Mouse (Mus musculus): Measurements from ENCODE around the gene Troap. TPM values are rescaled to one million over a fixed set of nuclear protein-coding genes. Genes with fewer than 3 reads are reported as not detected.
A peak's percentile ranks its signal among the peaks of the same experiment; 100 is the strongest.

The Troap gene
- polyA plus RNA-seq, 1 experiment from 2014 or later: 0.99 TPM

DNA sequence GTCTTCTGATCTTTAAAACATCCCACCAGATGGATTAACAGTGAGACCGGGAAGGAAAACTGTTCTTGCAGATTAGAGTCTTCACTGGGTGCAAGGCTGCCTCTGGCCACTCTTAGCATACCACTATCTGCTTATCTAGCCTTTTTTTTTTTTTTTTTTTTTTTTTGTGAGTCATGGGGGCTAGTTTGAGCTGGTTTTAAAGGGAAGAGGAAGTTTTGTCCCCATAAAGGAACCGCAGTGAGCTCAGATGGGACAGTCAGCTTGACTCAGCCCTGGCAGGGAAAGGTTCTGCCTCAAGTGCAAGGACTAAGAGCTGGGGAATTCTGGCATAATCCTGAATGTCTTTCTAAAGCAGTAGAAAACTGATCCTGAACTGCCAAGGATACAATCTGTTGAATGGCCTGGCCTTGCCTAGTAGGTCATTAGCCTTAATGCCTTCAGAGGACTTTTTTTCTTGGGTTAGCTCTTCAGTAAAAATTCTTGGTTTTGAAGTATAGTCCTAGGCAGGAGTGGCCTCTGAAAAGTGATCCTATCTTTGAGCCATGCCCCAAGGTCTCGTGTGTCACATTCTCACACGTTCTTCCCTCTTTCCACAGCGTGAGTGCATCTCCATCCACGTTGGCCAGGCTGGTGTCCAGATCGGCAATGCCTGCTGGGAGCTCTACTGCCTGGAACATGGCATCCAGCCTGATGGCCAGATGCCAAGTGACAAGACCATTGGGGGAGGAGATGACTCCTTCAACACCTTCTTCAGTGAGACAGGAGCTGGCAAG lies 40.7 kb upstream of the Troap start:
- H3K36me3 ChIP-seq (ENCODE audit: insufficient read depth, low read length): peaks cover 9% of the 10 kb centered on the region; the same call in 1 of the 2 replicates
- DNase-seq (ENCODE audit: low spot score): no peak
- H3K9ac ChIP-seq (replicated peaks; ENCODE audit: low read depth): no peak overlapping the region
- 45% methylated on average over 7 of the region's 7 CpGs for WGBS
- no peaks in the 10 kb centered on the region for H3K27me3 ChIP-seq (replicated peaks; ENCODE audit: insufficient read depth, low read length)
- peaks cover 19% of the 10 kb centered on the region; the same call in 1 of the 2 replicates for H3K4me1 ChIP-seq (ENCODE audit: insufficient read depth, low read depth, low read length)
- ATAC-seq: no peak
- H3K4me2 ChIP-seq (replicated peaks; ENCODE audit: low read depth, low read length): peak overlapping the region; percentile 92; the same call in 1 of the 2 replicates
- H3K4me3 ChIP-seq (ENCODE audit: low read depth, low read length): no peak overlapping the region
- H3K9me3 ChIP-seq (ENCODE audit: low read length): no peaks in the 10 kb centered on the region
- H3K27ac ChIP-seq (ENCODE audit: low read length): 0 out of 2 replicates have a peak overlapping the region, but pooled peaks have one; percentile 20
- TF ChIP-seq CTCF (IDR thresholded peaks at IDR 0.05) (no peak), EP300 (IDR thresholded peaks at IDR 0.05) (no peak)

DNA sequence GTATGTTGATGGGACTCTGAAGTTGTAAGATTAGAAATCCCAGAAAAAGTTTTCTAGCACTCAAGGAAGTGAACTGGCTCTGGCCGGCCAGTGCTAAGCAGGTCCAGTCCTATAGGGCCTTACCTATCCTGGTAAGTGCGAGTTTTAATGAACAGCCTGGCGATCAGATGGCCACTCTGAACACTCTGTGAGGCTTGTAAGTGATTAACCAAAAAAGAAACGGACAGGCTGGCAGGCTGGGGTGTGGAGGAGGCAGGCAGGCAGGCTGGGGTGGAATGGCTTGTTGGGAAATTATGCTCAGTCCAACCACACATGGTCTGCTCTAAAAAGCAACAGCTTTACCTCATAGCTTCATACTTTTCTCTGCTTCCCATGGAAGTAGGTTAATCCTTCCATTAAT lies 38.9 kb upstream of the Troap start:
- Histone ChIP-seq H3K4me3 (ENCODE audit: low read depth, low read length) (no peak overlapping the region), H3K9ac (replicated peaks; ENCODE audit: low read depth) (no peak overlapping the region), H3K4me2 (replicated peaks; ENCODE audit: low read depth, low read length) (no peak overlapping the region), H3K36me3 (ENCODE audit: insufficient read depth, low read length) (peaks cover 9% of the 10 kb centered on the region; the same call in 1 of the 2 replicates), H3K9me3 (ENCODE audit: low read length) (no peaks in the 10 kb centered on the region), H3K27me3 (replicated peaks; ENCODE audit: insufficient read depth, low read length) (no peaks in the 10 kb centered on the region), H3K27ac (ENCODE audit: low read length) (no peak overlapping the region), H3K4me1 (ENCODE audit: insufficient read depth, low read depth, low read length) (peaks cover 14% of the 10 kb centered on the region; the same call in 1 of the 2 replicates)
- ATAC-seq (no peak), DNase-seq (ENCODE audit: low spot score) (no peak)
- TF ChIP-seq CTCF (IDR thresholded peaks at IDR 0.05) (no peak), EP300 (IDR thresholded peaks at IDR 0.05) (no peak)
- WGBS: 68% methylated on average over 4 of the region's 4 CpGs

DNA sequence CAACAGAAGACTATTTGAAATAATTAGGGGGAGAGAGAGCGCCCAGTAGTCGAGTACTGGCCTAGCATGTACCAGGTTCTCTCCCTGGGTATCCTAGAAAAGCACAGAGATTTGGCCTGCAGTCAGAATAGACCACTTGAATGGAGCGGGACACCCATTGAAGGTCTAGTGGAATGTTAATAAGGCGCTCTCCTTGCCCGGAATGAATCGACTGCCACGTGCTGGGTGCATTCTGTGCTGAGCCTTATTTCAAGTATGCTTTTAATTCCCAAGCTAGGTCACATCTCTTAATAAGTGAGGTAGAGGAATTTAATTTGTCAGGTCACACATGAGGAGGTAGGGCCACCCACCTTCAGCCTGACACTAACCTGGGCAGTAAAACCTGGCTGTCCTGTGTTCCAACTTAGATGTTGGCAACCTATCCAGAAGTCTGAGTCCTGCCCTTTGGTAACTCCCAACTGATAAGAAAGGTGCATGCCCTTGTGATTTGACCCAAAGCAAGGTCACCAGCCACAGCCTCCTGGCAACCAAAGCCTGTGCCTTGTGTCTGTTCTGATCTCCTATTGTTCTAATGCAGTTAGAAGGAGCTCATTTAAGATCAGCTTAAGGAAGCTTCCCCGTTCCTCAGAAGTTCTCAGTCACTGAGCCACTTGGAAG lies 38.0 kb upstream of the Troap start:
- H3K4me3 ChIP-seq (ENCODE audit: low read depth, low read length): no peak overlapping the region
- H3K36me3 ChIP-seq (ENCODE audit: insufficient read depth, low read length): peaks cover 9% of the 10 kb centered on the region; the same call in 1 of the 2 replicates
- H3K9me3 ChIP-seq (ENCODE audit: low read length): no peaks in the 10 kb centered on the region
- H3K4me1 ChIP-seq (ENCODE audit: insufficient read depth, low read depth, low read length): peaks cover 10% of the 10 kb centered on the region; the same call in 1 of the 2 replicates
- H3K4me2 ChIP-seq (replicated peaks; ENCODE audit: low read depth, low read length): no peak overlapping the region
- ATAC-seq (peak; percentile 74), DNase-seq (ENCODE audit: low spot score) (peak; percentile 66)
- H3K27me3 ChIP-seq (replicated peaks; ENCODE audit: insufficient read depth, low read length): no peaks in the 10 kb centered on the region
- H3K9ac ChIP-seq (replicated peaks; ENCODE audit: low read depth): no peak overlapping the region
- WGBS: 70% methylated on average over 8 of the region's 8 CpGs
- TF ChIP-seq CTCF (IDR thresholded peaks at IDR 0.05) (no peak), EP300 (IDR thresholded peaks at IDR 0.05) (peak; percentile 55; the same call in 1 of the 2 replicates)
- H3K27ac ChIP-seq (ENCODE audit: low read length): no peak overlapping the region

DNA sequence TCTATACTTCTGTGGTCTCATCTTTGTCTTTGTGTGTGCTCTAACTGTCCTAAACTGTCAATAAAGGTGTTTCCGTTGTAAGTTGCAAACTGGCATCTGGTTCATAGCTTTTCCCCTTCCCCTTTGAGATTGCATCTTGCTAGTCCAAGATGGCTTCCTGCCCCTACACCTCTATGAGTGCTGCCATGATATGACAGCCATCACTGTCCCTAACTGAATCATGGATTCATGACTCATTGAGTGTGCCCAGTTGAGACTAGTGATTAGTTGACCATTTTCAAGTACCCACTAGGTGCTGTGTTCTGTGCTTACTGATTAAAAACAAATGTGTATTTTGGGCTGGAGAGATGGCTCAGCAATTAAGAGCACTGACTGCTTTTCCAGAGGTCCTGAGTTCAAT lies 36.4 kb upstream of the Troap start:
- Histone ChIP-seq H3K9me3 (ENCODE audit: low read length) (no peaks in the 10 kb centered on the region), H3K4me1 (ENCODE audit: insufficient read depth, low read depth, low read length) (peaks cover 4% of the 10 kb centered on the region; the same call in 1 of the 2 replicates), H3K4me3 (ENCODE audit: low read depth, low read length) (no peak overlapping the region), H3K36me3 (ENCODE audit: insufficient read depth, low read length) (peaks cover 9% of the 10 kb centered on the region; the same call in 1 of the 2 replicates), H3K9ac (replicated peaks; ENCODE audit: low read depth) (no peak overlapping the region), H3K27me3 (replicated peaks; ENCODE audit: insufficient read depth, low read length) (no peaks in the 10 kb centered on the region), H3K4me2 (replicated peaks; ENCODE audit: low read depth, low read length) (no peak overlapping the region), H3K27ac (ENCODE audit: low read length) (no peak overlapping the region)
- DNase-seq (ENCODE audit: low spot score) (no peak), ATAC-seq (no peak)
- 95% methylated on average over 1 of the region's 1 CpGs for WGBS
- TF ChIP-seq CTCF (IDR thresholded peaks at IDR 0.05) (no peak), EP300 (IDR thresholded peaks at IDR 0.05) (no peak)

DNA sequence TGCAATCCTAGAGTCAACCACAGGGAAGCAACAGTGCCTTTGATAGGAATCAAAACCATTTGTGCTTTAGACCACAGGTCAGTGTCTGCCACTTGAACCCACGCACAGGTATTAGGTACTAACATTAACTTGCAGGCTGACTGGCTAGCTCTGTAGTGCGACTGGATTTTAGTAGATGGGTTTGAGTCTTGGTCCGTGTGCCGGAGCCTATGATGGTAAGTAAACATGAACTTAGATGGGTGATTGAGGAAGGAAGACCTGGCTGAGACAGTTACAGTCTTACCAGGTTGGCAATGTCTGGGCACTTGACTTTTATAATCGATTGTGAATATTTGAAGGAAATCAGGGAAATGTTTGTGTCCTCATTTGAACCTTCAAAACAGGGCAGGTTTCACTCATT lies 35.6 kb upstream of the Troap start:
- no peak for DNase-seq (ENCODE audit: low spot score)
- 89% methylated on average over 5 of the region's 5 CpGs for WGBS
- H3K4me1 ChIP-seq (ENCODE audit: insufficient read depth, low read depth, low read length): no peaks in the 10 kb centered on the region
- no peaks in the 10 kb centered on the region for H3K27me3 ChIP-seq (replicated peaks; ENCODE audit: insufficient read depth, low read length)
- ATAC-seq: no peak
- no peak overlapping the region for H3K9ac ChIP-seq (replicated peaks; ENCODE audit: low read depth)
- no peak overlapping the region for H3K27ac ChIP-seq (ENCODE audit: low read length)
- no peaks in the 10 kb centered on the region for H3K9me3 ChIP-seq (ENCODE audit: low read length)
- H3K4me2 ChIP-seq (replicated peaks; ENCODE audit: low read depth, low read length): no peak overlapping the region
- TF ChIP-seq EP300 (IDR thresholded peaks at IDR 0.05) (no peak), CTCF (IDR thresholded peaks at IDR 0.05) (no peak)
- H3K4me3 ChIP-seq (ENCODE audit: low read depth, low read length): no peak overlapping the region
- peaks cover 9% of the 10 kb centered on the region; the same call in 1 of the 2 replicates for H3K36me3 ChIP-seq (ENCODE audit: insufficient read depth, low read length)

DNA sequence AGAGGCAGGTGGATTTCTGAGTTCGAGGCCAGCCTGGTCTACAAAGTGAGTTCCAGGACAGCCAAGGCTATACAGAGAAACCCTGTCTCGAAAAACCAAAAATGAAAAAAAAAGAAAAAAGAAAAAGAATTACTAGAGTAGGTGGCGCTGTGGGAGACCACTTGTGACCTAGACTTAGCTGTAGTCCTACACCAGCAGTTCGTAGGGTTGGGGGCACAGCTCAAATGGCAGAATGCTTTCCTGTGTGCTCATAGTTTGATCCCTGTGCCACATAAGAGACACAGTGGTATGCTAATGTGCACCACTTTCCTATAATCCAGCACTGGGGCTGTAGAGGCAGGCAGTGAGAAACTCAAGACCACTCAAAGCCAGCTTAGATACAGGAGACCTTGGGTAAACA lies 35.1 kb upstream of the Troap start:
- Histone ChIP-seq H3K4me2 (replicated peaks; ENCODE audit: low read depth, low read length) (no peak overlapping the region), H3K9ac (replicated peaks; ENCODE audit: low read depth) (no peak overlapping the region), H3K4me3 (ENCODE audit: low read depth, low read length) (no peak overlapping the region), H3K9me3 (ENCODE audit: low read length) (no peaks in the 10 kb centered on the region), H3K27me3 (replicated peaks; ENCODE audit: insufficient read depth, low read length) (no peaks in the 10 kb centered on the region), H3K27ac (ENCODE audit: low read length) (no peak overlapping the region), H3K36me3 (ENCODE audit: insufficient read depth, low read length) (peaks cover 9% of the 10 kb centered on the region; the same call in 1 of the 2 replicates), H3K4me1 (ENCODE audit: insufficient read depth, low read depth, low read length) (no peaks in the 10 kb centered on the region)
- DNase-seq (ENCODE audit: low spot score): no peak
- TF ChIP-seq CTCF (IDR thresholded peaks at IDR 0.05): 0 out of 2 replicates have a peak, but pooled peaks have one; percentile 4
- no peak for TF ChIP-seq EP300 (IDR thresholded peaks at IDR 0.05)
- WGBS: 60% methylated on average over 4 of the region's 4 CpGs
- no peak for ATAC-seq

Data from lung, postnatal 0 days (tissue).